Mouse (Mus musculus) midbrain, embryonic 11.5 days (tissue): Measurements from ENCODE around the gene Zfp960. TPM values are rescaled to one million over a fixed set of nuclear protein-coding genes. Genes with fewer than 3 reads are reported as not detected.
A peak's percentile ranks its signal among the peaks of the same experiment; 100 is the strongest.
"Not testable (repeated sequence)": the region's sequence is repeated elsewhere in the genome, so short reads cannot be mapped to it uniquely, and the experiment has no call there.

Source experiments
- ATAC-seq: fragments of 200-750 bp; cut with Nextera tagmentation; 2 replicates; pipeline ENCODE4 v1.8.0; 2017; ENCODE audit warnings: moderate TSS enrichment, moderate library complexity; ENCODE audit not compliant: low FRiP score
- DNase-seq: peaks from one replicate; pipeline ENCODE4 v3.0.0; 2015; ENCODE audit warnings: low spot score; ENCODE audit errors: missing footprints
- H3K27ac ChIP-seq: fragments of 300-500 bp; sonication (generic); 2 replicates; pipeline ENCODE4 v1.5.1; 2014; ENCODE audit warnings: low read depth, low read length
- H3K27me3 ChIP-seq: fragments of 300-500 bp; sonication (generic); 2 replicates; pipeline ENCODE4 v1.6.1; 2014; ENCODE audit warnings: mild to moderate bottlenecking, low read length, moderate library complexity, mixed read lengths; ENCODE audit not compliant: control insufficient read depth, insufficient read depth
- H3K36me3 ChIP-seq: fragments of 300-500 bp; sonication (generic); 2 replicates; pipeline ENCODE4 v1.6.1; 2014; ENCODE audit warnings: mild to moderate bottlenecking, low read length, moderate library complexity, mixed read lengths; ENCODE audit not compliant: control insufficient read depth, insufficient read depth
- H3K4me1 ChIP-seq: fragments of 300-500 bp; sonication (generic); 2 replicates; pipeline ENCODE4 v1.6.1; 2014; ENCODE audit warnings: low read length; ENCODE audit not compliant: control insufficient read depth, insufficient read depth
- H3K4me2 ChIP-seq: fragments of 300-500 bp; sonication (generic); 2 replicates; pipeline ENCODE4 v1.6.1; 2014; ENCODE audit warnings: mild to moderate bottlenecking, moderate library complexity
- H3K4me3 ChIP-seq: fragments of 300-500 bp; sonication (generic); 2 replicates; pipeline ENCODE4 v1.5.1; 2014; ENCODE audit warnings: low read depth, low read length
- H3K9ac ChIP-seq: fragments of 300-500 bp; sonication (generic); 2 replicates; pipeline ENCODE4 v1.6.1; 2014; ENCODE audit warnings: low read length
- H3K9me3 ChIP-seq: fragments of 300-500 bp; sonication (generic); 2 replicates; pipeline ENCODE4 v1.6.1; 2016; ENCODE audit warnings: low read length; ENCODE audit not compliant: control insufficient read depth
- WGBS: fragments of 180-500 bp; shearing (Covaris S2); extraction: QIAGEN DNeasy Blood & Tissue Kit; methylation state at CpG from one replicate; pipeline ENCODE4 v1.1.7; 2014; 5-methylcytosine and 5-hydroxymethylcytosine counted together
- polyA plus RNA-seq: library from polyadenylated mRNA; unstranded; fragments of >200 nt; fragmentation: Nextera tagmentation; extraction: Ambion mirVana; gene quantifications from 2 replicates; pipeline ENCODE4 v1.2.1, GENCODE M21; 2014

Zfp960 gene
- polyA plus RNA-seq, result 4.4 and 6.4 TPM in 2 replicates

GRCm38 (mm10) chr17:17063628-17064494 is at the start of gene Zfp960:
Zfp960 (plus strand) TSS chr17:17064113.
- not testable (repeated sequence) for H3K36me3 ChIP-seq, H3K4me1 ChIP-seq, H3K27me3 ChIP-seq, H3K27ac ChIP-seq, H3K9me3 ChIP-seq
- WGBS, result 1% methylated on average over 12 of the region's 21 CpGs
- DNase-seq, result peak; percentile 95
- H3K4me3 ChIP-seq, result peak within 1 kb of the TSS; percentile 46
- peak; percentile 100 for ATAC-seq
- peak within 1 kb of the TSS; percentile 56 for H3K9ac ChIP-seq
- H3K4me2 ChIP-seq, result peak within 1 kb of the TSS; percentile 46

GRCm38 (mm10) chr17:17018071-17018470 is 45.8 kb upstream of the Zfp960 start:
- not testable (repeated sequence) for ATAC-seq, H3K4me2 ChIP-seq, H3K36me3 ChIP-seq, H3K27me3 ChIP-seq, H3K4me1 ChIP-seq, H3K9ac ChIP-seq, H3K9me3 ChIP-seq, H3K27ac ChIP-seq, H3K4me3 ChIP-seq, DNase-seq
- 91% methylated on average over 2 of the region's 2 CpGs for WGBS

GRCm38 (mm10) chr17:17059566-17059965 is 4.3 kb upstream of the Zfp960 start:
- not testable (repeated sequence) for ATAC-seq, H3K4me1 ChIP-seq, H3K27me3 ChIP-seq, H3K4me3 ChIP-seq, H3K27ac ChIP-seq, DNase-seq, H3K9ac ChIP-seq, H3K4me2 ChIP-seq, H3K9me3 ChIP-seq, H3K36me3 ChIP-seq
- 78% methylated on average over 1 of the region's 1 CpGs for WGBS

- DNase-seq, H3K27ac ChIP-seq, H3K9me3 ChIP-seq, H3K27me3 ChIP-seq, H3K36me3 ChIP-seq, H3K4me3 ChIP-seq, H3K9ac ChIP-seq, H3K4me2 ChIP-seq, H3K4me1 ChIP-seq: not testable (repeated sequence)
- no CpG with 5 or more reads among the region's 8 CpGs for WGBS
- ATAC-seq, result peak; percentile 99
Measured at GRCm38 (mm10) chr17:17120830-17121502, 57.1 kb downstream of the Zfp960 start, which contains the start of gene Zfp97. Zfp97 (plus strand) TSS chr17:17121415.

Other genes with a start within 250 kb of the Zfp960 start
- gene Zfp97, start 57.3 kb downstream of the Zfp960 start, polyA plus RNA-seq, result 5.0 and 5.2 TPM in 2 replicates